Mouse (Mus musculus) heart, embryonic 14.5 days (tissue): Measurements from ENCODE around the gene Dapk1. TPM values are rescaled to one million over a fixed set of nuclear protein-coding genes. Genes with fewer than 3 reads are reported as not detected.

Source experiments
- ATAC-seq: fragments of 200-750 bp; cut with Nextera tagmentation; 2 replicates; pipeline ENCODE4 v1.8.0; 2017; ENCODE audit warnings: low read depth, moderate TSS enrichment; ENCODE audit not compliant: insufficient number of reproducible peaks, insufficient read depth, low FRiP score
- H3K27ac ChIP-seq, 2 experiments: fragments of 200-500 bp in 1 of 2; fragments of 300-500 bp in 1 of 2; sonication (generic) in 1 of 2; replicated peaks in 1 of 2; 2 replicates each; pipeline ENCODE4 v1.5.1; 2012 to 2014; ENCODE audit warnings: low read depth in 2 of 2, low read length in 2 of 2, control low read depth in 1 of 2, mild to moderate bottlenecking in 1 of 2, mixed read lengths in 1 of 2; ENCODE audit not compliant: control insufficient read depth in 1 of 2, insufficient read depth in 1 of 2
- H3K27me3 ChIP-seq: fragments of 300-500 bp; sonication (generic); 2 replicates; pipeline ENCODE4 v1.6.1; 2014; ENCODE audit warnings: mild to moderate bottlenecking, low read length, control low read depth; ENCODE audit not compliant: control insufficient read depth, insufficient read depth
- H3K36me3 ChIP-seq: fragments of 300-500 bp; sonication (generic); 2 replicates; pipeline ENCODE4 v1.6.1; 2014; ENCODE audit warnings: mild to moderate bottlenecking, control low read depth, low read length, mixed read lengths; ENCODE audit not compliant: control insufficient read depth, insufficient read depth
- H3K4me1 ChIP-seq, 2 experiments: fragments of 200-500 bp in 1 of 2; fragments of 300-500 bp in 1 of 2; sonication (generic) in 1 of 2; 2 replicates each; pipeline ENCODE4 v1.6.1; 2012 to 2014; ENCODE audit warnings: low read length in 2 of 2, control low read depth in 1 of 2, mixed read lengths in 1 of 2; ENCODE audit not compliant: control insufficient read depth in 2 of 2, insufficient read depth in 2 of 2
- H3K4me2 ChIP-seq: fragments of 300-500 bp; sonication (generic); 2 replicates; pipeline ENCODE4 v1.6.1; 2014; ENCODE audit warnings: mild to moderate bottlenecking, low read length
- H3K4me3 ChIP-seq, 2 experiments: fragments of 200-500 bp in 1 of 2; fragments of 300-500 bp in 1 of 2; sonication (generic) in 1 of 2; 2 replicates each; pipeline ENCODE4 v1.5.1; 2012 to 2014; ENCODE audit warnings: low read length in 2 of 2, mild to moderate bottlenecking in 2 of 2, control low read depth in 1 of 2, low read depth in 1 of 2, moderate library complexity in 1 of 2; ENCODE audit not compliant: control insufficient read depth in 1 of 2, insufficient read depth in 1 of 2
- H3K9ac ChIP-seq: fragments of 300-500 bp; sonication (generic); 2 replicates; pipeline ENCODE4 v1.6.1; 2014; ENCODE audit warnings: mild to moderate bottlenecking, low read length
- H3K9me3 ChIP-seq: fragments of 300-500 bp; sonication (generic); 2 replicates; pipeline ENCODE4 v1.6.1; 2016; ENCODE audit warnings: low read length, control low read depth; ENCODE audit not compliant: control insufficient read depth
- WGBS: fragments of 180-500 bp; shearing (Covaris S2); extraction: QIAGEN DNeasy Blood & Tissue Kit; methylation state at CpG from one replicate; pipeline ENCODE4 v1.1.7; 2014; 5-methylcytosine and 5-hydroxymethylcytosine counted together
- polyA plus RNA-seq: library from polyadenylated mRNA; unstranded; fragments of >200 nt; fragmentation: Nextera tagmentation; extraction: Ambion mirVana; gene quantifications from 2 replicates; pipeline ENCODE4 v1.2.1, GENCODE M21; 2014

Gene Dapk1
- polyA plus RNA-seq, 1 experiment from 2014 or later, result 8.2 TPM

DNA sequence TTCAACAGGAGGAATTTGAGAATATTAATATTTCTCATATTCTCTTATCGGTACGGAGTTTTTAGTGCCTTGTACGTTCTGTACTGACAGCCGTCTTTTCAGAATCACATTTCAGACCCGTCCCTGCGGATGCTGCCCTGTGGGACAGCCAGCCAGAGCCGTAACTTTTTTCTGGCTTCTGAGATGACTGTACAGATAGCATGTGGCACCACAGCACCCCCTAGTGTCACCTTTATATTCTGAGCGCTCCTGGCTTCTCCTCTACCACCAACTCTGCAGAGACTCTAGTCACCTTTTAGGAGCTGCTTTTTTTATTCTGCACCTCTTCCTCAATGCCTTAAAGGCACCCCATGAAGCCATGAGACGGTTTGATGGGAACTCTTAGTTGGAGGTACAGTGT lies 136.7 kb downstream of the Dapk1 start:
- WGBS, result 10% methylated on average over 9 of the region's 9 CpGs
- Histone ChIP-seq H3K4me1 (peaks cover 0 to 7% of the 10 kb centered on the region in 2 experiments; a peak in 2 of 4 replicates), H3K27me3 (no peaks in the 10 kb centered on the region), H3K36me3 (peaks cover 7% of the 10 kb centered on the region; the same call in 1 of the 2 replicates), H3K4me3 (peak overlapping the region in 1 of 2 experiments; percentile 18; a peak in 3 of 4 replicates), H3K9ac (no peak overlapping the region), H3K27ac (peak overlapping the region; percentile 64 to 65), H3K4me2 (peak overlapping the region; percentile 53), H3K9me3 (no peaks in the 10 kb centered on the region)
- peak; percentile 58 for ATAC-seq

DNA sequence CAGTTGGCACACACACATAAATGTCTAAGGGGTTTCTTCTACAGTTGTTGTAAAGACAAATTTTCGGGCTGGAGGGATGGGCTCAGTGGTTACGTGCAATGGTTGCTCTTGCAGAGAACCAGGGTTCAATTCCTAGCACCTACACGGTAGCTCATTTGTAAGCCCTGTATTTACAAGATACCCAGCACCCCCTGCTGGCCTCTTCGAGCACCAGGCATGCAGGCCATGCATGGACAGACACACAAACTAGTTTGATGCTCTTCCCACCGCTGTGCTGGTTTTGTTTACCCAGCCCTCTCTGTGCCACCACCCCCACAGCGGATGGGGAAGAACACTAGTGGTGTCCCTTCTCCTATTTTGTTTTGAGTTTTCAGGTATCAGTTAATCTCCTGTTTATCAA lies 138.5 kb downstream of the Dapk1 start:
- no peak for ATAC-seq
- no peak overlapping the region for H3K4me3 ChIP-seq
- 87% methylated on average over 6 of the region's 6 CpGs for WGBS
- no peaks in the 10 kb centered on the region for H3K9me3 ChIP-seq
- H3K27ac ChIP-seq, result no peak overlapping the region
- peaks cover 7% of the 10 kb centered on the region; the same call in 1 of the 2 replicates for H3K36me3 ChIP-seq
- peaks cover 7% of the 10 kb centered on the region in 2 experiments; a peak in 3 of 4 replicates for H3K4me1 ChIP-seq
- no peak overlapping the region for H3K4me2 ChIP-seq
- H3K9ac ChIP-seq, result no peak overlapping the region
- H3K27me3 ChIP-seq, result no peaks in the 10 kb centered on the region

DNA sequence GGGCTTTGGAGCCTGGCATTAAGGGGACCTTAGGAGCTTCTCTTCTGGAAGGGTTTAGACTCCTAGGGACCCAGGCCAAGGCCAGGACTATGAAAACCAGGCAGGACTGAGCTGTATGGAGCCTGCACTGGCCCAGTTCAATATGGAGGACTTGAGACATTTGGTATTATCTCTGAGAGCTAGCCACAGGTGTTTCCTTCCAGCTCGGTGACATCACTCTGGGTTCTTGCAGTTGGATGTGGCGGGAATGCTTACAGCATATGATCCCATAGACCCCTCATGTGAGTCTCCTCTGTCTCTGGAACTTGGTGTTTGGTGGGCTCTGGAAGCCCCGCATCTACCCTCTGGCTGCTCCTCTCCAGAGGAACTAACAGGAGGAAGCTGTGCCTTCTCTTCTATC lies 140.9 kb downstream of the Dapk1 start:
- H3K27me3 ChIP-seq, result no peaks in the 10 kb centered on the region
- peaks cover 7% of the 10 kb centered on the region in 2 experiments; a peak in 3 of 4 replicates for H3K4me1 ChIP-seq
- peak overlapping the region; percentile 33 to 53 for H3K27ac ChIP-seq
- no peaks in the 10 kb centered on the region for H3K9me3 ChIP-seq
- 62% methylated on average over 3 of the region's 3 CpGs for WGBS
- no peak overlapping the region for H3K9ac ChIP-seq
- ATAC-seq, result no peak
- H3K36me3 ChIP-seq, result no peaks in the 10 kb centered on the region
- H3K4me2 ChIP-seq, result no peak overlapping the region
- H3K4me3 ChIP-seq, result no peak overlapping the region

GRCm38 (mm10) chr13:60743381-60744077 lies 141.8 kb downstream of the Dapk1 start:
- Histone ChIP-seq H3K36me3 (0 out of 2 replicates have a peak, but pooled peaks cover 3% of the 10 kb centered on the region), H3K27me3 (no peaks in the 10 kb centered on the region), H3K9ac (no peak overlapping the region; the same call in 1 of the 2 replicates), H3K4me3 (no peak overlapping the region), H3K4me1 (peaks cover 3 to 7% of the 10 kb centered on the region in 2 experiments; a peak in 2 of 4 replicates), H3K27ac (peak overlapping the region; percentile 33 to 55; a peak in 3 of 4 replicates), H3K9me3 (no peaks in the 10 kb centered on the region), H3K4me2 (no peak overlapping the region)
- WGBS, result 59% methylated on average over 13 of the region's 13 CpGs
- no peak for ATAC-seq

- WGBS, result 19% methylated on average over 7 of the region's 7 CpGs
- Histone ChIP-seq H3K4me3 (no peak overlapping the region), H3K4me1 (peaks cover 3 to 7% of the 10 kb centered on the region in 2 experiments; a peak in 2 of 4 replicates), H3K27ac (peak overlapping the region; percentile 28 to 55; a peak in 2 of 4 replicates), H3K4me2 (no peak overlapping the region), H3K9ac (no peak overlapping the region; the same call in 1 of the 2 replicates), H3K36me3 (0 out of 2 replicates have a peak, but pooled peaks cover 3% of the 10 kb centered on the region), H3K9me3 (no peaks in the 10 kb centered on the region), H3K27me3 (no peaks in the 10 kb centered on the region)
- ATAC-seq, result peak; percentile 27; the same call in 1 of the 2 replicates
Measured at GRCm38 (mm10) chr13:60744078-60744460, 142.3 kb downstream of the Dapk1 start.

DNA sequence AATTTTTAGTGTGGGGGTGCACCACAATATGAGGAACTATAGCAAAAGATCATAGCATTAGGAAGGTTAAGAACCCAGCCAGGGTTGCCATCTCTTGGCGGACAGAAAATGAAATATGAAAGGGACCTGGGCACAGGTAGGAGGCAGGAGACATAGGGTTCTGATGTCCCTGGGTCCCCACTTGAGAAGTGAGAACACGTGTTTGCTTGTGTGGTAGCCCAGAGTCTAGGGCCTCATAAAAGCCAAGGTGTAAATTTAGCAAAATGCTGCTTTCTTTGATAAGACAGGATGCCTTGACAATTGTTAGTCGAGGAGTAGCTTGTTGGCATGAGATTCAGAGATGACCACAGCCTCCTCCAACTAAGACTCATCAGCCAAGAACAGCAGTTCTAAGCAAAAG lies 143.0 kb downstream of the Dapk1 start:
- H3K4me3 ChIP-seq, result no peak overlapping the region
- no peak overlapping the region for H3K27ac ChIP-seq
- no peak overlapping the region for H3K4me2 ChIP-seq
- H3K4me1 ChIP-seq, result peaks cover 3 to 7% of the 10 kb centered on the region in 2 experiments; a peak in 2 of 4 replicates
- 0 out of 2 replicates have a peak, but pooled peaks cover 7% of the 10 kb centered on the region for H3K36me3 ChIP-seq
- 72% methylated on average over 3 of the region's 3 CpGs for WGBS
- H3K9me3 ChIP-seq, result no peaks in the 10 kb centered on the region
- no peak for ATAC-seq
- no peak overlapping the region for H3K9ac ChIP-seq
- no peaks in the 10 kb centered on the region for H3K27me3 ChIP-seq

- WGBS, result 45% methylated on average over 12 of the region's 12 CpGs
- Histone ChIP-seq H3K4me3 (no peak overlapping the region), H3K27ac (no peak overlapping the region), H3K9me3 (no peaks in the 10 kb centered on the region), H3K4me1 (peaks cover 3 to 7% of the 10 kb centered on the region in 2 experiments; a peak in 2 of 4 replicates), H3K4me2 (no peak overlapping the region), H3K9ac (no peak overlapping the region), H3K36me3 (0 out of 2 replicates have a peak, but pooled peaks cover 7% of the 10 kb centered on the region), H3K27me3 (no peaks in the 10 kb centered on the region)
- no peak for ATAC-seq
Measured at GRCm38 (mm10) chr13:60745358-60745757, 143.6 kb downstream of the Dapk1 start.
